Mouse (Mus musculus): ENCODE results near the gene Chp2. TPM values are rescaled to one million over a fixed set of nuclear protein-coding genes. Genes with fewer than 3 reads are reported as not detected.

The Chp2 gene
- polyA plus RNA-seq, 2 experiments, result 0.18 to 0.45 TPM

DNA sequence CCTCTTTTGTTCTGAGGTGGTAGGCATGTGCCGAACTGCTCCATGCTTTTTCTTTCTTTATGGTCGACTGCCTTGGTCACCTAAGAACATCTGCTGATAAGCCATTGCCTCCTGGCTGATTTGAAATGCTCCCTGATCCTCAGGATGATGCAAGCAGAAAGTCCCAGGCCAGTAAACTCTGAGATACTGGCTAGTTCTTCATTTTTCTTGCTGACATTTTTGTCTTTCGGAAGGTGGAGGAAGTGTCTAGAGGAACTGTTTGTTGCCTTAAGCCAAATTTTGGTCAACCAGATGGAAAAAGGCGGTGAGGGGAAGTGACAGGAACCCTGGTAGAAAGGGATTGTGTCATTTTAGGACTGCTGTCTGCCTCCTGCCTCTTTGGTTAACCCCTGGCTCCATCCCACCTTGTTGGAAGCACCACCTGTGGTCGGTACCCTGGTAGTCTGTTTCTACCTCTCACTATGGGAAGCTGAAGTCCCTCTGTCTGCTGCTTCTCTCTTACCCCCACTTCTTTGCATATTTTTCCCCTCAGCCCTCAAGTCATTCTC, 40.8 kb downstream of the Chp2 start:
- no peak for ATAC-seq (ENCODE audit: low FRiP score, low read depth)
- no peak overlapping the region for H3K4me3 ChIP-seq (replicated peaks; ENCODE audit: low read length)
- no peak overlapping the region for H3K4me2 ChIP-seq (replicated peaks; ENCODE audit: low read depth, low read length, severe bottlenecking)
- 86% methylated on average over 5 of the region's 5 CpGs for WGBS
- H3K36me3 ChIP-seq (ENCODE audit: control insufficient read depth, insufficient read depth, low read length), result no peaks in the 10 kb centered on the region
- no peak overlapping the region for H3K9ac ChIP-seq (ENCODE audit: low read depth, low read length, severe bottlenecking)
- no peak for DNase-seq (ENCODE audit: low spot score)
- no peaks in the 10 kb centered on the region for H3K27me3 ChIP-seq (ENCODE audit: control insufficient read depth, insufficient read depth, low read length)
- H3K9me3 ChIP-seq (ENCODE audit: control insufficient read depth, low read length), result no peaks in the 10 kb centered on the region
- no peak overlapping the region for H3K27ac ChIP-seq (replicated peaks; ENCODE audit: low read depth, low read length)
- no peak for TF ChIP-seq POLR2A (IDR thresholded peaks at IDR 0.05; ENCODE audit: borderline replicate concordance, extremely low read depth, insufficient read depth, insufficient read length)
- no peaks in the 10 kb centered on the region for H3K4me1 ChIP-seq (ENCODE audit: control insufficient read depth, insufficient read depth, low read length)

DNA sequence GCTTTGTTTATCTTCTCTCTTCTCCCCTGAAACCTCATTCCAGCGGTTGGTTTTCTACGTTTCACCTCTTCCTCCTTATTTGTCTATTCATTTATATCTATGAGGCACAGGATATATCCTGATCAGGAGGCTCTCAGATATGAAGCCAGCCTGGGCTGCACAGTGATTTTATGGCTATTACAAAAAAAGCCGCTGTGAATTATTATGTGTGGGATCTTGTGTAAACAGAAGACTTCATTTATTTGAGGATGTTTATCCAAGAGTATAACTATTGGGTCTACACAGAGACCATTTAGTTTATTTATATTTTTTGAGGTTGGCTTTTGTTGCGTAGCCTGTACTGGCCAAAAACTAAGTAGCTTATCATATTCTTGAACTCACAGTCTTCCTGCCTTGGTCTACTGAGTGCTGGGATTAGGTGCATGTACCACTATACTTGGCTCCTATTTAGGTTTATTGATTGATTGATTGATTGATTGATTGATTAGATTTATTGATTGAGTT, 49.7 kb downstream of the Chp2 start:
- no peaks in the 10 kb centered on the region for H3K4me1 ChIP-seq (ENCODE audit: control insufficient read depth, insufficient read depth, low read length)
- 85% methylated on average over 4 of the region's 4 CpGs for WGBS

DNA sequence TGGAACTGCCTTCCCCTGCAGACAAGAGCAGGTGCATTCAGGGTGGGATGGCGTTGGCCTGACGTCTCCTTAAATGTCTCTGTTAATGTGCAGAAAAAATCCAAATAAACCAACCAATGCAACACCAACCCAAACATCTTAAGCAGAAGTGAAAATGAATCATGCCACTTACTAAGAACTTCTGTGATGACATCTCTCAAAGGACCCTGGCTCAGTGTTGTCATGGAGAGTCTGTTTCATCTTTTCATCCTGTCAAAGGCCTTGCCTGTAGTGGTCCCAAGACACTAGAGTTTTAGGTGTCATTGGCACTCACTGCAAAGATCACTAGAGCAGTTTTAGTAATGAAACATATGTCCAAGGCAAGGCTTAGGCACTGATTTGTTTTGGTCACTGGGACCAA, 53.0 kb downstream of the Chp2 start:
- Histone ChIP-seq H3K27me3 (ENCODE audit: control insufficient read depth, insufficient read depth, low read length) (no peaks in the 10 kb centered on the region), H3K4me2 (replicated peaks; ENCODE audit: low read depth, low read length, severe bottlenecking) (no peak overlapping the region), H3K36me3 (ENCODE audit: control insufficient read depth, insufficient read depth, low read length) (no peaks in the 10 kb centered on the region), H3K27ac (replicated peaks; ENCODE audit: low read depth, low read length) (no peak overlapping the region), H3K4me1 (ENCODE audit: control insufficient read depth, insufficient read depth, low read length) (no peaks in the 10 kb centered on the region), H3K4me3 (replicated peaks; ENCODE audit: low read length) (no peak overlapping the region), H3K9me3 (ENCODE audit: control insufficient read depth, low read length) (no peaks in the 10 kb centered on the region), H3K9ac (ENCODE audit: low read depth, low read length, severe bottlenecking) (no peak overlapping the region)
- WGBS, result 82% methylated on average over 2 of the region's 2 CpGs
- TF ChIP-seq POLR2A (IDR thresholded peaks at IDR 0.05; ENCODE audit: borderline replicate concordance, extremely low read depth, insufficient read depth, insufficient read length), result no peak
- ATAC-seq (ENCODE audit: low FRiP score, low read depth), result no peak
- no peak for DNase-seq (ENCODE audit: low spot score)

More for the DNA sequence above, 49.7 kb downstream of the Chp2 start:
- H3K36me3 ChIP-seq (ENCODE audit: control insufficient read depth, insufficient read depth, low read length), result no peaks in the 10 kb centered on the region
- DNase-seq (ENCODE audit: low spot score) (no peak), ATAC-seq (ENCODE audit: low FRiP score, low read depth) (no peak)
- no peak for TF ChIP-seq POLR2A (IDR thresholded peaks at IDR 0.05; ENCODE audit: borderline replicate concordance, extremely low read depth, insufficient read depth, insufficient read length)
- no peak overlapping the region for H3K9ac ChIP-seq (ENCODE audit: low read depth, low read length, severe bottlenecking)
- H3K4me2 ChIP-seq (replicated peaks; ENCODE audit: low read depth, low read length, severe bottlenecking), result no peak overlapping the region
- no peaks in the 10 kb centered on the region for H3K27me3 ChIP-seq (ENCODE audit: control insufficient read depth, insufficient read depth, low read length)
- no peak overlapping the region for H3K4me3 ChIP-seq (replicated peaks; ENCODE audit: low read length)
- H3K9me3 ChIP-seq (ENCODE audit: control insufficient read depth, low read length), result no peaks in the 10 kb centered on the region
- no peak overlapping the region for H3K27ac ChIP-seq (replicated peaks; ENCODE audit: low read depth, low read length)

Other genes with a start within 250 kb of the Chp2 start
- 18.9 and 21.7 TPM in 2 replicates for gene Cog7, start 237.8 kb upstream of the Chp2 start, polyA plus RNA-seq (2012; rRNA removed)
- gene Cog7, start 237.8 kb upstream of the Chp2 start, polyA plus RNA-seq (2014; fragmentation: Nextera tagmentation; extraction: Ambion mirVana), result 15.2 and 17.0 TPM in 2 replicates
- gene Gga2, start 198.3 kb upstream of the Chp2 start, polyA plus RNA-seq (2012; rRNA removed), result 122 and 184 TPM in 2 replicates
- gene Gga2, start 198.3 kb upstream of the Chp2 start, polyA plus RNA-seq (2014; fragmentation: Nextera tagmentation; extraction: Ambion mirVana), result 85.2 and 88.8 TPM in 2 replicates
- 75.7 and 86.8 TPM in 2 replicates for gene Ubfd1, start 152.3 kb upstream of the Chp2 start, polyA plus RNA-seq (2012; rRNA removed)
- gene Ubfd1, start 152.3 kb upstream of the Chp2 start, polyA plus RNA-seq (2014; fragmentation: Nextera tagmentation; extraction: Ambion mirVana), result 96.4 TPM in 2 replicates
- gene Ears2, start 152.2 kb upstream of the Chp2 start, polyA plus RNA-seq (2012; rRNA removed), result 12.7 and 14.6 TPM in 2 replicates
- gene Ears2, start 152.2 kb upstream of the Chp2 start, polyA plus RNA-seq (2014; fragmentation: Nextera tagmentation; extraction: Ambion mirVana), result 16.4 and 16.8 TPM in 2 replicates
- 127 and 148 TPM in 2 replicates for gene Ndufab1, start 117.6 kb upstream of the Chp2 start, polyA plus RNA-seq (2012; rRNA removed)
- gene Ndufab1, start 117.6 kb upstream of the Chp2 start, polyA plus RNA-seq (2014; fragmentation: Nextera tagmentation; extraction: Ambion mirVana), result 554 and 558 TPM in 2 replicates
- gene Palb2, start 86.5 kb upstream of the Chp2 start, polyA plus RNA-seq (2012; rRNA removed), result 9.1 and 10.5 TPM in 2 replicates
- 12.0 and 12.6 TPM in 2 replicates for gene Palb2, start 86.5 kb upstream of the Chp2 start, polyA plus RNA-seq (2014; fragmentation: Nextera tagmentation; extraction: Ambion mirVana)
- 109 and 126 TPM in 2 replicates for gene Dctn5, start 86.5 kb upstream of the Chp2 start, polyA plus RNA-seq (2012; rRNA removed)
- gene Dctn5, start 86.5 kb upstream of the Chp2 start, polyA plus RNA-seq (2014; fragmentation: Nextera tagmentation; extraction: Ambion mirVana), result 117 and 120 TPM in 2 replicates
- gene Plk1, start 60.1 kb upstream of the Chp2 start, polyA plus RNA-seq (2012; rRNA removed), result 80.0 and 86.3 TPM in 2 replicates
- 78.4 and 84.6 TPM in 2 replicates for gene Plk1, start 60.1 kb upstream of the Chp2 start, polyA plus RNA-seq (2014; fragmentation: Nextera tagmentation; extraction: Ambion mirVana)
- 0.05 TPM in 1 of 2 replicates, not detected in the other for gene Ern2, start 33.3 kb upstream of the Chp2 start, polyA plus RNA-seq (2012; rRNA removed)
- gene Ern2, start 33.3 kb upstream of the Chp2 start, polyA plus RNA-seq (2014; fragmentation: Nextera tagmentation; extraction: Ambion mirVana), result not detected in 2 replicates
- 6.2 and 6.3 TPM in 2 replicates for gene Prkcb, start 69.3 kb downstream of the Chp2 start, polyA plus RNA-seq (2012; rRNA removed)
- 9.0 and 10.3 TPM in 2 replicates for gene Prkcb, start 69.3 kb downstream of the Chp2 start, polyA plus RNA-seq (2014; fragmentation: Nextera tagmentation; extraction: Ambion mirVana)